Mouse (Mus musculus): ENCODE measurements around the gene Ube2o.

The Ube2o gene

GRCm38 (mm10) chr11:116488693-116489375, 92.4 kb downstream of the Ube2o start:
- DNase-seq (ENCODE audit: low read depth, low spot score) = peak; percentile 84

GRCm38 (mm10) chr11:116488207-116488606, 93.0 kb downstream of the Ube2o start:
- no peak for DNase-seq (ENCODE audit: low read depth, low spot score)

All from WW6 (cell line).